Mouse (Mus musculus): ENCODE results near the gene Znhit3. TPM values are rescaled to one million over a fixed set of nuclear protein-coding genes. Genes with fewer than 3 reads are reported as not detected.
A peak's percentile ranks its signal among the peaks of the same experiment; 100 is the strongest.

Gene Znhit3
- polyA plus RNA-seq, 1 experiment from 2014 or later, result 46.5 TPM

DNA sequence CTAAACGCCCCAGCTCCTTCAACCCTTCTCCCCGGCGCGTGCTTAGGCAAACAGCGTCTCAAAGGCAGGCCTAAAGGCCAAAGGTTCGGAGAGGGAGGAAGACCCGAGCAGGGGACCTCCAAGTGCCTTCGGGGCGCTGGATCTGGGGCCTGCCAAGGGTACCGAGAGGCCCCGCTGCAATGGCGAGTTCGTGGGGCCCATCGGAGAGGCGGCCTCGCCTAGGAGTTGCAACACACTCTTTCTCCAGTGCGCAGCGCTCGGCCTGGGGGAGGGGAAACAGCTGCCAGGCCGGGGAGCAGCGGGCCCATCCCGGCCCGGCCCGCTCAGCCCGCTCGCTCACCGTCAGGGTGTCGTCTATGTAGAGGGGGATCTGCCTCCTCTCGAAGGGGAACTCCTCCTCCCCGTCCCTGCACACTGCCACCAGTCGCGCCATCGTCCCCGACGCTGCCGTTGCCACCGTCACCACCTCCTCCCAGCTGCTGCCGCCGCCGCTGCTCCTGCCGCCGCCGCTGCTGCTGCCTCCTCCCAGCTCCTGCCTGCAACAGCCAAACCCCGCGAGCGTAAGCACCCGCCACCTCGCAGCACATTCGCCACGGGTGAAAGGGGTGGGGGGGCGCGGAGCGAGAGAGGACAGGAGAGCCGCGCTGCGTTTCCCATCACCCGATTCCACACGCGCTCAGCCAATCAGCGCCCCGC lies 46.5 kb downstream of the Znhit3 start:
- 0% methylated on average over 19 of the region's 61 CpGs for WGBS
- Histone ChIP-seq H3K4me2 (ENCODE audit: low read depth, low read length) (peak overlapping the region; percentile 89), H3K27me3 (replicated peaks; ENCODE audit: control insufficient read depth, insufficient read depth, low read length) (no peaks in the 10 kb centered on the region), H3K36me3 (ENCODE audit: control insufficient read depth, insufficient read depth, low read length) (peaks cover 6% of the 10 kb centered on the region; the same call in 1 of the 2 replicates), H3K4me3 (ENCODE audit: low read depth, low read length) (peak overlapping the region; percentile 84), H3K9me3 (ENCODE audit: control insufficient read depth, low read length) (no peaks in the 10 kb centered on the region), H3K27ac (replicated peaks; ENCODE audit: low read depth, low read length) (peak overlapping the region; percentile 99), H3K4me1 (ENCODE audit: control insufficient read depth, insufficient read depth, low read length) (peaks cover 11% of the 10 kb centered on the region), H3K9ac (ENCODE audit: low read depth, low read length) (peak overlapping the region; percentile 95)
- ATAC-seq (ENCODE audit: low read depth) (peak; percentile 88), DNase-seq (ENCODE audit: low spot score) (peak; percentile 98)

GRCm38 (mm10) chr11:84868786-84869259 lies 47.3 kb downstream of the Znhit3 start:
- Histone ChIP-seq H3K27me3 (replicated peaks; ENCODE audit: control insufficient read depth, insufficient read depth, low read length) (no peaks in the 10 kb centered on the region), H3K4me1 (ENCODE audit: control insufficient read depth, insufficient read depth, low read length) (peaks cover 11% of the 10 kb centered on the region), H3K9ac (ENCODE audit: low read depth, low read length) (peak overlapping the region; percentile 95), H3K4me3 (ENCODE audit: low read depth, low read length) (peak overlapping the region; percentile 84), H3K36me3 (ENCODE audit: control insufficient read depth, insufficient read depth, low read length) (peaks cover 14% of the 10 kb centered on the region; the same call in 1 of the 2 replicates), H3K4me2 (ENCODE audit: low read depth, low read length) (peak overlapping the region; percentile 89), H3K9me3 (ENCODE audit: control insufficient read depth, low read length) (no peaks in the 10 kb centered on the region), H3K27ac (replicated peaks; ENCODE audit: low read depth, low read length) (peak overlapping the region; percentile 99; the same call in 1 of the 2 replicates)
- DNase-seq (ENCODE audit: low spot score), result no peak
- 10% methylated on average over 7 of the region's 7 CpGs for WGBS
- ATAC-seq (ENCODE audit: low read depth), result no peak

- Histone ChIP-seq H3K9me3 (ENCODE audit: control insufficient read depth, low read length) (no peaks in the 10 kb centered on the region), H3K9ac (ENCODE audit: low read depth, low read length) (no peak overlapping the region), H3K27ac (replicated peaks; ENCODE audit: low read depth, low read length) (no peak overlapping the region), H3K36me3 (ENCODE audit: control insufficient read depth, insufficient read depth, low read length) (peaks cover 17% of the 10 kb centered on the region; the same call in 1 of the 2 replicates), H3K27me3 (replicated peaks; ENCODE audit: control insufficient read depth, insufficient read depth, low read length) (no peaks in the 10 kb centered on the region), H3K4me3 (ENCODE audit: low read depth, low read length) (no peak overlapping the region), H3K4me2 (ENCODE audit: low read depth, low read length) (0 out of 2 replicates have a peak overlapping the region, but pooled peaks have one; percentile 3), H3K4me1 (ENCODE audit: control insufficient read depth, insufficient read depth, low read length) (peaks cover 11% of the 10 kb centered on the region)
- WGBS, result 95% methylated on average over 2 of the region's 2 CpGs
- DNase-seq (ENCODE audit: low spot score) (no peak), ATAC-seq (ENCODE audit: low read depth) (no peak)
Observed at GRCm38 (mm10) chr11:84867586-84867985, 48.6 kb downstream of the Znhit3 start.

GRCm38 (mm10) chr11:84865268-84865667 lies 50.9 kb downstream of the Znhit3 start:
- H3K4me3 ChIP-seq (ENCODE audit: low read depth, low read length), result no peak overlapping the region
- H3K27me3 ChIP-seq (replicated peaks; ENCODE audit: control insufficient read depth, insufficient read depth, low read length), result no peaks in the 10 kb centered on the region
- DNase-seq (ENCODE audit: low spot score) (no peak), ATAC-seq (ENCODE audit: low read depth) (no peak)
- no peak overlapping the region for H3K27ac ChIP-seq (replicated peaks; ENCODE audit: low read depth, low read length)
- H3K36me3 ChIP-seq (ENCODE audit: control insufficient read depth, insufficient read depth, low read length), result peaks cover 34% of the 10 kb centered on the region
- H3K4me1 ChIP-seq (ENCODE audit: control insufficient read depth, insufficient read depth, low read length), result peaks cover 11% of the 10 kb centered on the region
- no peaks in the 10 kb centered on the region for H3K9me3 ChIP-seq (ENCODE audit: control insufficient read depth, low read length)
- H3K9ac ChIP-seq (ENCODE audit: low read depth, low read length), result no peak overlapping the region
- no peak overlapping the region for H3K4me2 ChIP-seq (ENCODE audit: low read depth, low read length)
- 59% methylated on average over 2 of the region's 2 CpGs for WGBS

Small RNAs within 50 kb of the gene (microRNA-seq; reads per million reads assigned to microRNA genes)
- not detected for gene Gm23564 (ENCODE audit: borderline number of aligned reads)

Other genes with a start within 250 kb of the Znhit3 start
- 7.9 and 12.0 TPM in 2 replicates for gene Mrm1, start 96.9 kb downstream of the Znhit3 start, polyA plus RNA-seq (2014; fragmentation: Nextera tagmentation; extraction: Ambion mirVana)
- 13.7 and 15.7 TPM in 2 replicates for gene Dhrs11, start 87.4 kb downstream of the Znhit3 start, polyA plus RNA-seq (2014; fragmentation: Nextera tagmentation; extraction: Ambion mirVana)
- gene Ggnbp2, start 45.5 kb downstream of the Znhit3 start, polyA plus RNA-seq (2014; fragmentation: Nextera tagmentation; extraction: Ambion mirVana), result 62.4 and 67.0 TPM in 2 replicates
- gene Myo19, start 36.2 kb downstream of the Znhit3 start, polyA plus RNA-seq (2014; fragmentation: Nextera tagmentation; extraction: Ambion mirVana), result 10.9 and 11.9 TPM in 2 replicates
- 2.3 and 3.1 TPM in 2 replicates for gene Pigw, start 36.1 kb downstream of the Znhit3 start, polyA plus RNA-seq (2014; fragmentation: Nextera tagmentation; extraction: Ambion mirVana)
- 0.40 and 0.41 TPM in 2 replicates for gene Car4, start 41.4 kb upstream of the Znhit3 start, polyA plus RNA-seq (2014; fragmentation: Nextera tagmentation; extraction: Ambion mirVana)
- 4.9 and 6.8 TPM in 2 replicates for gene Usp32, start 223.8 kb upstream of the Znhit3 start, polyA plus RNA-seq (2014; fragmentation: Nextera tagmentation; extraction: Ambion mirVana)

Data from embryonic facial prominence, embryonic 14.5 days (tissue).